Mouse (Mus musculus) hindbrain, embryonic 16.5 days (tissue): ENCODE results near the gene Slc24a3. TPM values are rescaled to one million over a fixed set of nuclear protein-coding genes. Genes with fewer than 3 reads are reported as not detected.

Source experiments
- ATAC-seq: fragments of 200-750 bp; cut with Nextera tagmentation; 2 replicates; pipeline ENCODE4 v1.8.0; 2017; ENCODE audit warnings: moderate TSS enrichment, moderate library complexity
- H3K27ac ChIP-seq: fragments of 300-500 bp; sonication (generic); 2 replicates; pipeline ENCODE4 v1.5.1; 2014; ENCODE audit warnings: low read depth, mild to moderate bottlenecking, control low read depth, low read length, moderate library complexity
- H3K27me3 ChIP-seq: fragments of 300-500 bp; sonication (generic); replicated peaks from 2 replicates; pipeline ENCODE4 v1.6.1; 2014; ENCODE audit warnings: low read length; ENCODE audit not compliant: control insufficient read depth, insufficient read depth
- H3K36me3 ChIP-seq: fragments of 300-500 bp; sonication (generic); 2 replicates; pipeline ENCODE4 v1.6.1; 2014; ENCODE audit warnings: mild to moderate bottlenecking, low read length, moderate library complexity, mixed read lengths; ENCODE audit not compliant: control insufficient read depth, insufficient read depth
- H3K4me1 ChIP-seq: fragments of 300-500 bp; sonication (generic); 2 replicates; pipeline ENCODE4 v1.6.1; 2014; ENCODE audit warnings: low read depth, low read length; ENCODE audit not compliant: control insufficient read depth, insufficient read depth
- H3K4me2 ChIP-seq: fragments of 300-500 bp; sonication (generic); 2 replicates; pipeline ENCODE4 v1.6.1; 2014; ENCODE audit warnings: mild to moderate bottlenecking, low read length, control low read depth, moderate library complexity
- H3K4me3 ChIP-seq: fragments of 300-500 bp; sonication (generic); 2 replicates; pipeline ENCODE4 v1.5.1; 2014; ENCODE audit warnings: mild to moderate bottlenecking, low read length, control low read depth, moderate library complexity
- H3K9ac ChIP-seq: fragments of 300-500 bp; sonication (generic); 2 replicates; pipeline ENCODE4 v1.6.1; 2014; ENCODE audit warnings: low read depth, mild to moderate bottlenecking, control low read depth, low read length, moderate library complexity
- H3K9me3 ChIP-seq: fragments of 300-500 bp; sonication (generic); 2 replicates; pipeline ENCODE4 v1.6.1; 2014; ENCODE audit warnings: mild to moderate bottlenecking, low read length, moderate library complexity; ENCODE audit not compliant: control insufficient read depth
- WGBS: fragments of 180-500 bp; shearing (Covaris S2); extraction: QIAGEN DNeasy Blood & Tissue Kit; methylation state at CpG from one replicate; pipeline ENCODE4 v1.1.7; 2014; 5-methylcytosine and 5-hydroxymethylcytosine counted together
- polyA plus RNA-seq: library from polyadenylated mRNA; unstranded; fragments of >200 nt; fragmentation: Nextera tagmentation; extraction: Ambion mirVana; gene quantifications from 2 replicates; pipeline ENCODE4 v1.2.1, GENCODE M21; 2015

Gene Slc24a3
- polyA plus RNA-seq, 1 experiment from 2014 or later, result 11.7 TPM

GRCm38 (mm10) chr2:145385220-145385619 lies 217.7 kb downstream of the Slc24a3 start:
- no peaks in the 10 kb centered on the region; the same call in 1 of the 2 replicates for H3K4me1 ChIP-seq
- H3K27ac ChIP-seq, result no peak overlapping the region
- no peaks in the 10 kb centered on the region for H3K27me3 ChIP-seq
- H3K4me2 ChIP-seq, result no peak overlapping the region
- WGBS, result 86% methylated on average over 3 of the region's 3 CpGs
- H3K9me3 ChIP-seq, result no peaks in the 10 kb centered on the region
- H3K36me3 ChIP-seq, result no peaks in the 10 kb centered on the region
- no peak overlapping the region for H3K4me3 ChIP-seq
- no peak for ATAC-seq
- H3K9ac ChIP-seq, result no peak overlapping the region

DNA sequence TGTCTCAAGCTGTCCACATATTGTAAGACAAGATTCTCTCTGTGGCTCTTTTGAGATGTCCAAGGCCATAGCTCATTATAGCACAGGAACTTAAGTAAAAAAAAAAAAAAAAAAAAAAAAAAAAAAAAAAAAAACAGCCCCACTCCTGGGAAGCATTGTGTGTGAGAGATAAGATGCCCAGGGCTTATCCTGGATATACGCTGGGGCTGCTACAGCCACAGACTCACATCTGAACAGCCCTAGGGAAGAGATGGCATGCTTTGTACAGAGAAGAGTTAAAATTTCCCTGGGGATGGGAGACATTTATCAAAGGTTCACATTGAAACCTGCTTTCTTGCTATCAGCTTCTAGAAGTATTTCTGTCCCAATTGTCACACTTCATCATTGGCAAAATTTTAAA lies 218.2 kb downstream of the Slc24a3 start:
- Histone ChIP-seq H3K36me3 (no peaks in the 10 kb centered on the region), H3K27ac (no peak overlapping the region), H3K4me3 (no peak overlapping the region), H3K9me3 (no peaks in the 10 kb centered on the region), H3K4me2 (no peak overlapping the region), H3K4me1 (no peaks in the 10 kb centered on the region; the same call in 1 of the 2 replicates), H3K9ac (no peak overlapping the region), H3K27me3 (no peaks in the 10 kb centered on the region)
- WGBS, result 68% methylated on average over 1 of the region's 1 CpGs
- no peak for ATAC-seq

GRCm38 (mm10) chr2:145395804-145396203 lies 228.2 kb downstream of the Slc24a3 start:
- Histone ChIP-seq H3K4me2 (no peak overlapping the region), H3K27me3 (no peaks in the 10 kb centered on the region), H3K9me3 (no peaks in the 10 kb centered on the region), H3K9ac (no peak overlapping the region), H3K4me1 (peaks cover 2% of the 10 kb centered on the region; the same call in 1 of the 2 replicates), H3K27ac (no peak overlapping the region), H3K36me3 (no peaks in the 10 kb centered on the region), H3K4me3 (no peak overlapping the region)
- WGBS, result 59% methylated on average over 3 of the region's 3 CpGs
- 0 out of 2 replicates have a peak, but pooled peaks have one; percentile 18 for ATAC-seq

DNA sequence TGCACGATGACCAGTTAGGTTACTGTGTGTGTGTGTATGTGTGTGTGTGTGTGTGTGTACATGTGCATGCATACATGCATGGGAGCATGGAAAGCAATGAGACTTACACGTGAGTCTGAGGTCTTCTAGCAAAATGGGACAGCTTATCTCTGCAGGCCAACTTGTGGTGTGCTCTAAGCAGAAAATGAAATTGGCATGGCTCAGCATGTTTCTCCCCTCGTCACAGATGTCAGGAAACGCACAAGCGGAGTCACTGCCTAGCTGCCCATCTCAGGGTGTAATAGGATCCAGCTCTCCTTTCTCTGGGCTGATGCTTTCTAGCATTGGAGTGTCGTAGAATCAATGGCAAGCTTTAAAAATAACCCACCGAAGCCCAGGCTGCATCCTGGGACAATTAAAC lies 229.0 kb downstream of the Slc24a3 start:
- ATAC-seq, result peak; percentile 57; the same call in 1 of the 2 replicates
- Histone ChIP-seq H3K4me3 (no peak overlapping the region), H3K4me2 (no peak overlapping the region), H3K36me3 (no peaks in the 10 kb centered on the region), H3K27ac (0 out of 2 replicates have a peak overlapping the region, but pooled peaks have one; percentile 29), H3K9ac (no peak overlapping the region), H3K4me1 (peaks cover 5% of the 10 kb centered on the region), H3K9me3 (no peaks in the 10 kb centered on the region), H3K27me3 (no peaks in the 10 kb centered on the region)
- WGBS, result 47% methylated on average over 7 of the region's 7 CpGs

- peaks cover 6% of the 10 kb centered on the region for H3K4me1 ChIP-seq
- H3K27ac ChIP-seq, result no peak overlapping the region
- H3K9ac ChIP-seq, result no peak overlapping the region
- no peak for ATAC-seq
- H3K27me3 ChIP-seq, result no peaks in the 10 kb centered on the region
- WGBS, result 51% methylated on average over 10 of the region's 10 CpGs
- H3K4me3 ChIP-seq, result no peak overlapping the region
- no peaks in the 10 kb centered on the region for H3K36me3 ChIP-seq
- no peak overlapping the region for H3K4me2 ChIP-seq
- no peaks in the 10 kb centered on the region for H3K9me3 ChIP-seq
Measured at GRCm38 (mm10) chr2:145397456-145398206, 230.1 kb downstream of the Slc24a3 start.

- Histone ChIP-seq H3K4me2 (no peak overlapping the region), H3K27me3 (no peaks in the 10 kb centered on the region), H3K36me3 (no peaks in the 10 kb centered on the region), H3K9ac (no peak overlapping the region), H3K9me3 (no peaks in the 10 kb centered on the region), H3K4me1 (peaks cover 12% of the 10 kb centered on the region), H3K4me3 (no peak overlapping the region), H3K27ac (no peak overlapping the region)
- ATAC-seq, result peak; percentile 35; the same call in 1 of the 2 replicates
- 40% methylated on average over 6 of the region's 6 CpGs for WGBS
Measured at GRCm38 (mm10) chr2:145401240-145401805, 233.8 kb downstream of the Slc24a3 start.

DNA sequence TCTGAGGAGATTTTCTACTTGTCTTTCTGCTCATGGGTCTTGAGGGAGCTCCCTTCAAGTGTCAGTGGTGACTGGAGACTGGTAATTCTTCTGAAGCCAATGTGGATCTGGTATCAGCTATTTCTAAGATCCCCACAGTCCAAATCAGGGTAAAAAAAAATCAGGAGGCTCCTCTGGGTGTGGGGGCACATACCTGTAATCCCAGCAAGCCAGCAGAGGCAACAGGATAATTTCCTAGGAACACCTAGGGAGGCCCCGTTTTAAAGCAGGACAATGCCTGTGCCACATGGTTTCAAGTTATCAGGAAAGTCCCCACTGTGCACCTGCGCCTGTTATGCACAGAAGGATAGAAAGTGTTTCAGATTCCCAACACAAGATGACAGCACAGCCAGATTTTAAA lies 234.4 kb downstream of the Slc24a3 start:
- no peak for ATAC-seq
- WGBS, result 67% methylated on average over 2 of the region's 2 CpGs

DNA sequence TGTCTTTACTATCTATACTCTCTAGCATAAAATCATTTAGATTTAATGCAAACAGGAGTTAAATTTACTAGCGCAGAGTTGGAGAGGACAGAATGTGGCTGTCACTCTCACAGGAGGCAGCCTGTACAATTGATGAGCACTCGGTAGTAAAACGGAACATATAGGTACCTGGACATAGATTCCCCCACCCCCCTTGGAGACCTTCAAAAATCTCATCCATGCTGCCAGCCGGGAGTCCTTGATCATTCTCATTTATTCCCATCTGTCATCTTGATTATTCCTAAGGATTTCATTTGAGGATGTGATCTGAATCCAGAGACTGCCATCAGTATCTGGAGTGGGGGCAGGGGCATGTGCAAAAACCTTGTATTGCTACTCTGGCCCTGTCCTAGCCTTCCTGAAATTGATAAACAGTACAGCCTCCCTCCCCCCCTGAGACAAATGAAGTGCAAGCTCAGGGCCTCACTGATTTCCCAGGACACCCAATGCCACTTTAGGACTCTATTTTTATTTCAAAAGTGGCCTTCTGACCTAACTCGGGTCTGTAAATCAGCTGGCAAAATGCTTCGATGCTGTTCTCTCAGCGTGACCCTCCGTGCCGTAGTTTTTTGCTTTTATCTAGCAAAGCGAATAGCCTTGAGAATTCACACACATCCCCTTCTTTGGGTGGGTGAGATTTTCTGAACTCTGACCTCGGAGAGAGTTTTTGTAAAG lies 237.4 kb downstream of the Slc24a3 start:
- Histone ChIP-seq H3K27ac (no peak overlapping the region), H3K9me3 (no peaks in the 10 kb centered on the region), H3K4me1 (peaks cover 10% of the 10 kb centered on the region), H3K4me3 (no peak overlapping the region), H3K4me2 (no peak overlapping the region), H3K36me3 (no peaks in the 10 kb centered on the region), H3K9ac (no peak overlapping the region), H3K27me3 (no peaks in the 10 kb centered on the region)
- 19% methylated on average over 11 of the region's 11 CpGs for WGBS
- peak; percentile 46; the same call in 1 of the 2 replicates for ATAC-seq

More for the DNA sequence above, 234.4 kb downstream of the Slc24a3 start:
- Histone ChIP-seq H3K36me3 (no peaks in the 10 kb centered on the region), H3K4me3 (no peak overlapping the region), H3K9ac (no peak overlapping the region), H3K27me3 (no peaks in the 10 kb centered on the region), H3K4me2 (no peak overlapping the region), H3K9me3 (no peaks in the 10 kb centered on the region), H3K27ac (no peak overlapping the region), H3K4me1 (peaks cover 12% of the 10 kb centered on the region)

GRCm38 (mm10) chr2:145405746-145406145 lies 238.2 kb downstream of the Slc24a3 start:
- no peaks in the 10 kb centered on the region for H3K36me3 ChIP-seq
- no peak overlapping the region for H3K4me2 ChIP-seq
- peaks cover 10% of the 10 kb centered on the region for H3K4me1 ChIP-seq
- no peaks in the 10 kb centered on the region for H3K27me3 ChIP-seq
- ATAC-seq, result no peak
- no peak overlapping the region for H3K9ac ChIP-seq
- H3K9me3 ChIP-seq, result no peaks in the 10 kb centered on the region
- no peak overlapping the region for H3K4me3 ChIP-seq
- no peak overlapping the region for H3K27ac ChIP-seq
- 41% methylated on average over 4 of the region's 4 CpGs for WGBS
